Mouse (Mus musculus) embryonic facial prominence, embryonic 14.5 days (tissue): ENCODE measurements at regions not wholly inside any gene's neighbourhood (a gene's known extent, or its start where the extent isn't known, plus 50 kb on each side); places are given as distances from the start of the nearest gene placed in this dataset.
A peak's percentile ranks its signal among the peaks of the same experiment; 100 is the strongest.

Source experiments
- ATAC-seq: fragments of 200-750 bp; cut with Nextera tagmentation; 2 replicates; pipeline ENCODE4 v1.8.0; 2017; ENCODE audit warnings: low read depth, moderate number of reproducible peaks, moderate TSS enrichment
- DNase-seq: peaks from one replicate; pipeline ENCODE4 v3.0.0-alpha.2; 2015; ENCODE audit warnings: low spot score
- H3K27ac ChIP-seq: fragments of 300-500 bp; sonication (generic); replicated peaks from 2 replicates; pipeline ENCODE4 v1.5.1; 2014; ENCODE audit warnings: low read depth, mild to moderate bottlenecking, low read length, moderate library complexity
- H3K27me3 ChIP-seq: fragments of 300-500 bp; sonication (generic); replicated peaks from 2 replicates; pipeline ENCODE4 v1.6.1; 2014; ENCODE audit warnings: low read length; ENCODE audit not compliant: control insufficient read depth, insufficient read depth
- H3K36me3 ChIP-seq: fragments of 300-500 bp; sonication (generic); 2 replicates; pipeline ENCODE4 v1.6.1; 2014; ENCODE audit warnings: low read length, mixed read lengths; ENCODE audit not compliant: control insufficient read depth, insufficient read depth
- H3K4me1 ChIP-seq: fragments of 300-500 bp; sonication (generic); 2 replicates; pipeline ENCODE4 v1.6.1; 2014; ENCODE audit warnings: antibody characterized with exemption, low read length; ENCODE audit not compliant: control insufficient read depth, insufficient read depth
- H3K4me2 ChIP-seq: fragments of 300-500 bp; sonication (generic); 2 replicates; pipeline ENCODE4 v1.6.1; 2014; ENCODE audit warnings: low read depth, mild to moderate bottlenecking, low read length, moderate library complexity, mixed read lengths
- H3K4me3 ChIP-seq: fragments of 300-500 bp; sonication (generic); 2 replicates; pipeline ENCODE4 v1.5.1; 2014; ENCODE audit warnings: low read depth, mild to moderate bottlenecking, low read length
- H3K9ac ChIP-seq: fragments of 300-500 bp; sonication (generic); 2 replicates; pipeline ENCODE4 v1.6.1; 2014; ENCODE audit warnings: low read depth, mild to moderate bottlenecking, low read length, moderate library complexity, mixed read lengths
- H3K9me3 ChIP-seq: fragments of 300-500 bp; sonication (generic); 2 replicates; pipeline ENCODE4 v1.6.1; 2016; ENCODE audit warnings: low read length; ENCODE audit not compliant: control insufficient read depth
- whole genome bisulfite sequencing: fragments of 180-500 bp; shearing (Covaris S2); extraction: QIAGEN DNeasy Blood & Tissue Kit; methylation state at CpG from one replicate; pipeline ENCODE4 v1.1.7; 2014; 5-methylcytosine and 5-hydroxymethylcytosine counted together

DNA sequence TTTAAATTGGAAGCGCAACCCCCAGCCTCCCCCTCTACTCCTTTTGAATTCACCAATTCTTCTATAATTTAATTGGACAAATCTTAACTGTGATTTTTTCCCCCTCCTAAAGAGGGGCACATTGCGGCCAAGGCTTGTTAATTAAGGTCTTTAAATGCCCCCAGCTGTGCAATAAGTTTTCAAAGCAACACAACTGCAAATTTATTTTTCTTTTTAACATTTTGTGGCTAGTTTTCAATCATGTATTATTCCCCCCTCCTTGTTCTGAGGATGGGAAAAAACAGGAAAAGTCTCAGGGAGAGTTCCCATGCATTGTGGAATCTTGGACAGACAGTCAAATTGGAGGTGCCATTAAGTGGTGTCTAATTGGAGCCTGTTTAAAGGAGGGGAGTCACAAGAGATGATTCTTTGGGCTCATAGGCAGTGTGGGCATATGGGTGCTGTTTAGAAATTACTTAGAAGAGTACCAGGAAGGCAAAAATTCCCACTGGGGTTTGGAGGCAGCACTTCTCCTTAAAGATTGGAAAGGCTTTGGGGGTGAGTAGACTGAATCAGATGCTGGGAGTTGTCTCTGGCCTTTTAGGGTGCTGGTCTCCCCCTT, 281.9 kb upstream of the Sall1 start:
- Histone ChIP-seq H3K9me3 (no peaks in the 10 kb centered on the region), H3K4me1 (no peaks in the 10 kb centered on the region), H3K36me3 (no peaks in the 10 kb centered on the region), H3K27me3 (no peaks in the 10 kb centered on the region), H3K9ac (no peak overlapping the region), H3K4me3 (no peak overlapping the region), H3K4me2 (no peak overlapping the region), H3K27ac (no peak overlapping the region)
- DNase-seq (no peak), ATAC-seq (no peak)
- WGBS = 80% methylated on average over 2 of the region's 2 CpGs

DNA sequence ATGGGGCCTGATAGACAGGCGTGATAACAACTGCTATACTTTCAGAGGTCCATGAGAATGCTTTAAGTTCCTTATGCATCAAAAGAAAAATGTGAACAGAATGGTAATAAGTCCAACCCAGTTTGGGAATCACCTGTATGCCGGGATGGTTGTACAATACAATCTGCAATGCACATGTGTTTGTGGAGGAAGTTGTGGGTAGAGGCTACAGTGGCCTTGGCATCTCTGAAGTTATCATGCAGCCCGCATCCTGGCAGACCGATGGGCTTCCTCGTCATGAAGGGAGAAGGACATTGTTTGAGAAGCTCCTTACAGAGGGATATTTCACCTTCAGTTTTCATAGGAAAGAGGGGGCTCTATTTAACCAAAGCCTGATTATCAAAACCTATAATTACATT, 281.3 kb upstream of the Sall1 start:
- H3K9ac ChIP-seq = no peak overlapping the region
- ATAC-seq = no peak
- no peaks in the 10 kb centered on the region for H3K36me3 ChIP-seq
- no peaks in the 10 kb centered on the region for H3K9me3 ChIP-seq
- H3K27ac ChIP-seq = no peak overlapping the region
- no peaks in the 10 kb centered on the region for H3K27me3 ChIP-seq
- H3K4me3 ChIP-seq = no peak overlapping the region
- H3K4me1 ChIP-seq = no peaks in the 10 kb centered on the region
- no peak overlapping the region for H3K4me2 ChIP-seq
- WGBS = 84% methylated on average over 5 of the region's 5 CpGs
- DNase-seq = no peak

DNA sequence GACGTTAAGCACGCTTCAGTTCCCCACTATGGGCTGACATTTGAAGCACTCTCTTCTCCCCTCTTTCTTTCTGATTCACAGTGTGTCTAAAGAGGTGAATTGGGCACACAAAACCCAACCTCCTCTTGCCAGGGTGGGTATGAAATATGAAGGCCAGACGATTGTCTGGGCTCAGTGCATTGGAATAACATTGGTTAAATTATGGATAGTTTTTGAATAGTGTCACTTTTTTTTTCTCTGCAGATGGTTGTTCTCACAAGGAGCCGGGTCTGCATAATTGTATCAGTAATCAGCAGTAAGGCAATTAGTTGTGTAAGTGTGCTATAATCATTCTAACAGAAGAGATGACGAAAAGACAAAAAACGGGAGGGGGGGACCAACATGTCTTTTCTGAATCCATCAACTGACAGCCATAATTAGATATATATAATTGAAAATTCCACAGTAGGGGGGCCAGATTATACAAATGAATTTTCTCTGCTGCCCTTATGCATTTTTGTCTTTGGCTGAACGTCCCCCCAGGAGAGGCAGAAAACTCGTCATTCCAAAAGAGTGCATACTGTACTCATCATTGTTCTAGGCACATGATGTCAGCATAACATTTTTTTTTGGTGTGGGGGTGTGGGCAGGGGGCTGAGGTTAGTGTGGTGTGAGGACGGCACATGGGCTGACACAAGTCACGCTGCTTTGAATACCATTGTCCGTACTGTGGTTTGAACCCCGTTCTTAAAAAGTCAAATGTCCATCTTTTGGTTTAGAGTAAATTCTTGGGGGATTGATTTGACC, 280.7 kb upstream of the Sall1 start:
- H3K4me2 ChIP-seq = no peak overlapping the region
- DNase-seq (peak; percentile 10), ATAC-seq (no peak)
- no peaks in the 10 kb centered on the region for H3K4me1 ChIP-seq
- H3K9ac ChIP-seq = no peak overlapping the region
- 62% methylated on average over 12 of the region's 12 CpGs for WGBS
- H3K9me3 ChIP-seq = no peaks in the 10 kb centered on the region
- no peak overlapping the region for H3K27ac ChIP-seq
- no peaks in the 10 kb centered on the region for H3K36me3 ChIP-seq
- no peak overlapping the region for H3K4me3 ChIP-seq
- H3K27me3 ChIP-seq = no peaks in the 10 kb centered on the region

DNA sequence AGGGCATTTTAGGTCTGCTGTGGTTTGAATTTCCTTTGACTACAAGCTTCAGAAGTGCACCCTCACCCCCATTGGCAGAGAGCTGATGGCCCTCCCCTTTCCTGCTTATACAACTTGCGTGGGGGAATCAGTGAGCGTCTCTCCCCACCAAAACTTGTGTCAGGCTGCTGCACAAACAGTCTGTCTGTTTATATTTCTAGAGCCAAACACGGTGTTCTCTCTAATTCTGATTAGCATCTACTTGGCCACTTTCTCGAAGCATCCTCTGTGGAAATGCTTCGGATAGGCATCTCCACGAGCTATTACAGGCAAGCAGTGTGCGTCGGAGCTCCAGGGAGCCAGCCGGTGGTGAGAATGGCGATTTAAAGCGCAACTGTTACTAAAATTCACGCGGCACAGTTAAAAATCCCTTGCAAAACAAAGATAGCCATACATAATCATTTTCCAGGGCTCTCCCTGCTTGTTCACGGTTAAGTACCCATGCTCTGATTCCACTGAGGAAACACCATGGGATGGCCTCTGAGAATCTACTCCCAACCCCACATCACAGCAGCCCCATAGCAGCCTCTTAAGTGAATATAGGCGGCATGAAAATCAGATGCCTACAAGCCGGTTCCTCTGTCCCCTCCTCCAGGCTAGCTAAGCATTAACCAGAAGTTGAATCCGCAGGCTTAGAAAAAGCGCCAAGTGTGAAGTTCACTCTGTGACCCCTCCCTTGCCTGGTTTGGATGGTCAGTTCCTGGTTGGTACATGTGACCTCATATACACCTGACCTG, 273.7 kb upstream of the Sall1 start:
- no peaks in the 10 kb centered on the region for H3K27me3 ChIP-seq
- 30% methylated on average over 18 of the region's 18 CpGs for WGBS
- peak; percentile 52 for DNase-seq
- no peak for ATAC-seq
- H3K36me3 ChIP-seq = no peaks in the 10 kb centered on the region
- H3K9me3 ChIP-seq = no peaks in the 10 kb centered on the region
- no peak overlapping the region; the same call in 1 of the 2 replicates for H3K9ac ChIP-seq
- peak overlapping the region; percentile 49 for H3K4me2 ChIP-seq
- no peak overlapping the region for H3K27ac ChIP-seq
- peaks cover 5% of the 10 kb centered on the region for H3K4me1 ChIP-seq
- H3K4me3 ChIP-seq = peak overlapping the region; percentile 26

GRCm38 (mm10) chr8:89316566-89317175, 272.7 kb upstream of the Sall1 start:
- no peaks in the 10 kb centered on the region for H3K27me3 ChIP-seq
- peaks cover 5% of the 10 kb centered on the region for H3K4me1 ChIP-seq
- no peak for ATAC-seq
- H3K9me3 ChIP-seq = no peaks in the 10 kb centered on the region
- H3K9ac ChIP-seq = no peak overlapping the region
- H3K27ac ChIP-seq = no peak overlapping the region
- 0 out of 2 replicates have a peak overlapping the region, but pooled peaks have one; percentile 49 for H3K4me2 ChIP-seq
- no peaks in the 10 kb centered on the region for H3K36me3 ChIP-seq
- H3K4me3 ChIP-seq = no peak overlapping the region
- WGBS = 49% methylated on average over 12 of the region's 12 CpGs
- no peak for DNase-seq

- no peaks in the 10 kb centered on the region for H3K9me3 ChIP-seq
- no peaks in the 10 kb centered on the region for H3K36me3 ChIP-seq
- no peak overlapping the region for H3K27ac ChIP-seq
- no peaks in the 10 kb centered on the region for H3K27me3 ChIP-seq
- no peak overlapping the region for H3K9ac ChIP-seq
- peaks cover 5% of the 10 kb centered on the region for H3K4me1 ChIP-seq
- WGBS = 85% methylated on average over 3 of the region's 3 CpGs
- H3K4me2 ChIP-seq = no peak overlapping the region
- no peak overlapping the region for H3K4me3 ChIP-seq
- no peak for ATAC-seq
- DNase-seq = no peak
Measured at GRCm38 (mm10) chr8:89314907-89315306, 270.9 kb upstream of the Sall1 start.

DNA sequence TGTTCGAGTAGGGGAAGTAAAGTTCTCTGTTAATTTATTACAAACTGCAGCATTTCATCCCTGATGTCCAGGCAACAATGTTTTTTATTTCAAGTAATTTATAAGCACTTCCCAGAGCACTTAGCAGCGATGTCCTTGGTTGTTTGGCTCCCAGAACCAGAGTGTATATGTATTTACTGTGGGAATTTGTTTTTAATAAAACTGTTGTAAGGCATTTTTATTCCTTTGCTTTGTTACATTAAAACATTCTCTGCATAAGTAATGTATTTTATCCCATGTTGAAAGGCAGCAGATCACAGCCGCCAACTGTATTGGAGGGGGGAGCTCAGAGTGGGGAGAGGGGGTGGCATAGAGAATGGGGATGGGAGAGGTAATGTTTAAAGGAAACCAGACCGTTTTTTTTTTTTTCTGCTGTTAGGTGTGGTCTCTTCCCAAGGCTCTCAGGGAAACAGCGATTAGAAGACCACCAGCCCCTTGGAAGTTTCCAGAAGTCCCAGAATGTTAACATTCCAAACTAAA, 266.8 kb upstream of the Sall1 start:
- no peak for DNase-seq
- Histone ChIP-seq H3K36me3 (no peaks in the 10 kb centered on the region), H3K4me3 (no peak overlapping the region), H3K4me1 (no peaks in the 10 kb centered on the region; the same call in 1 of the 2 replicates), H3K9ac (no peak overlapping the region), H3K9me3 (no peaks in the 10 kb centered on the region), H3K27me3 (no peaks in the 10 kb centered on the region; the same call in 1 of the 2 replicates), H3K27ac (no peak overlapping the region), H3K4me2 (no peak overlapping the region)
- no peak for ATAC-seq
- WGBS = 38% methylated on average over 5 of the region's 5 CpGs

GRCm38 (mm10) chr8:89309591-89309990, 265.6 kb upstream of the Sall1 start:
- H3K4me2 ChIP-seq = no peak overlapping the region
- DNase-seq (no peak), ATAC-seq (no peak)
- no peaks in the 10 kb centered on the region for H3K36me3 ChIP-seq
- H3K4me3 ChIP-seq = no peak overlapping the region
- no peaks in the 10 kb centered on the region; the same call in 1 of the 2 replicates for H3K4me1 ChIP-seq
- WGBS = 15% methylated on average over 4 of the region's 4 CpGs
- H3K27ac ChIP-seq = no peak overlapping the region
- no peak overlapping the region for H3K9ac ChIP-seq
- no peaks in the 10 kb centered on the region for H3K9me3 ChIP-seq
- H3K27me3 ChIP-seq = no peaks in the 10 kb centered on the region; the same call in 1 of the 2 replicates
